Mouse (Mus musculus) midbrain, embryonic 12.5 days (tissue): ENCODE measurements around the gene Cxcl10. TPM values are rescaled to one million over a fixed set of nuclear protein-coding genes. Genes with fewer than 3 reads are reported as not detected.

Experiments
- ATAC-seq: fragments of 200-750 bp; cut with Nextera tagmentation; 2 replicates; pipeline ENCODE4 v1.8.0; 2017; ENCODE audit warnings: low read depth, moderate TSS enrichment, moderate library complexity; ENCODE audit not compliant: low FRiP score
- H3K27ac ChIP-seq: fragments of 300-500 bp; sonication (generic); replicated peaks from 2 replicates; pipeline ENCODE4 v1.5.1; 2016; ENCODE audit warnings: mild to moderate bottlenecking
- H3K27me3 ChIP-seq: fragments of 300-500 bp; sonication (generic); 2 replicates; pipeline ENCODE4 v1.6.1; 2016; ENCODE audit warnings: mild to moderate bottlenecking
- H3K36me3 ChIP-seq: fragments of 300-500 bp; sonication (generic); 2 replicates; pipeline ENCODE4 v1.6.1; 2016
- H3K4me1 ChIP-seq: fragments of 300-500 bp; sonication (generic); 2 replicates; pipeline ENCODE4 v1.6.1; 2016
- H3K4me2 ChIP-seq: fragments of 300-500 bp; sonication (generic); replicated peaks from 2 replicates; pipeline ENCODE4 v1.6.1; 2016; ENCODE audit warnings: mild to moderate bottlenecking, moderate library complexity
- H3K4me3 ChIP-seq: fragments of 300-500 bp; sonication (generic); 2 replicates; pipeline ENCODE4 v1.5.1; 2016; ENCODE audit warnings: mild to moderate bottlenecking
- H3K9ac ChIP-seq: fragments of 300-500 bp; sonication (generic); replicated peaks from 2 replicates; pipeline ENCODE4 v1.6.1; 2016; ENCODE audit warnings: mild to moderate bottlenecking, moderate library complexity
- H3K9me3 ChIP-seq: fragments of 300-500 bp; sonication (generic); 2 replicates; pipeline ENCODE4 v1.6.1; 2016; ENCODE audit warnings: mild to moderate bottlenecking
- WGBS: fragments of 180-500 bp; shearing (Covaris S2); methylation state at CpG from one replicate; pipeline ENCODE4 v1.1.7; 2016; 5-methylcytosine and 5-hydroxymethylcytosine counted together
- polyA plus RNA-seq: library from polyadenylated mRNA; unstranded; fragments of >200 nt; fragmentation: Nextera tagmentation; extraction: Ambion mirVana; gene quantifications from 2 replicates; pipeline ENCODE4 v1.2.1, GENCODE M21; 2016

The Cxcl10 gene
- polyA plus RNA-seq, 1 experiment from 2014 or later = not detected

DNA sequence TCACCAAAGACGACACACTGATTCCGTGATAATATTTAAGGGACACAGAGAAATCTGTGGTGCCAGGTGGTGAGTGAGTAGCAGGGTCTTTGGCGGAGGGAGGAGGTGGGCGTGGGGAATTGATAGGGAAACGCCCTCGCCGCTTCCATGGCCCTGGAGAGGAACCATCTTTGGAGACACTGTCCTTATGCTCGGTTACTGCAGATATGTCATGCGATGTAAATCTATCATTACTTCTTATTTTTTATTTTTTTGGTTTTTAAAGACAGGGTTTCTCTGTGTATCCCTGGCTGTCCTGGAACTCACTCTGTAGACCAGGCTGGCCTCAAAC, 33.6 kb upstream of the Cxcl10 start:
- WGBS = 69% methylated on average over 9 of the region's 9 CpGs
- Histone ChIP-seq H3K4me3 (no peak overlapping the region), H3K27ac (no peak overlapping the region), H3K4me1 (peaks cover 2% of the 10 kb centered on the region; the same call in 1 of the 2 replicates), H3K27me3 (no peaks in the 10 kb centered on the region), H3K9ac (no peak overlapping the region), H3K36me3 (no peaks in the 10 kb centered on the region), H3K4me2 (no peak overlapping the region), H3K9me3 (no peaks in the 10 kb centered on the region)
- peak; percentile 24; the same call in 1 of the 2 replicates for ATAC-seq

GRCm38 (mm10) chr5:92381550-92382348, 33.1 kb upstream of the Cxcl10 start:
- 39% methylated on average over 12 of the region's 12 CpGs for WGBS

GRCm38 (mm10) chr5:92376795-92377405, 28.2 kb upstream of the Cxcl10 start:
- 32% methylated on average over 13 of the region's 13 CpGs for WGBS
- H3K9ac ChIP-seq = no peak overlapping the region
- 0 out of 2 replicates have a peak, but pooled peaks have one; percentile 24 for ATAC-seq

More at GRCm38 (mm10) chr5:92381550-92382348, 33.1 kb upstream of the Cxcl10 start:
- no peak overlapping the region for H3K9ac ChIP-seq
- H3K4me3 ChIP-seq = no peak overlapping the region
- no peaks in the 10 kb centered on the region for H3K27me3 ChIP-seq
- H3K4me1 ChIP-seq = peaks cover 7% of the 10 kb centered on the region
- ATAC-seq = peak; percentile 74
- no peak overlapping the region for H3K27ac ChIP-seq
- H3K36me3 ChIP-seq = no peaks in the 10 kb centered on the region
- no peak overlapping the region for H3K4me2 ChIP-seq
- no peaks in the 10 kb centered on the region for H3K9me3 ChIP-seq

DNA sequence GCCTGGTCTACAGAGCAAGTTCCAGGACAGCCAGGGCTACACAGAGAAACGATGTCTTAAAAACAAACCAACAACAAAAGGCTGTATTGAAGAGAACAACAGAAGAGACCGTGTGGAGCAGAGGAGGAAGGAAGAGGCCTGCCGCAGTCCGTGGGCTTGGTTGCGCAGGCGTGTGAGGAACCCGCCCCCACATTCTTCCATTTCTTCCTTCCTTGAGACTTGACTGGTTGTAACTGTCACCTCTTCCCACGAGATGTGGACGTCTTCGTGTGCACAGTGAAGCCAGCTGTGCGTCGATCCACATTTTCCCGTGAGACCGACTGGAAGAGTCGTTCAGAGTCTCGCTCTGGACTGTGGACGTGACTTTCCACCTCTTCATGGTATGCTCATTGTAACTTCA, 26.7 kb upstream of the Cxcl10 start:
- Histone ChIP-seq H3K9me3 (no peaks in the 10 kb centered on the region), H3K27ac (no peak overlapping the region), H3K4me2 (no peak overlapping the region), H3K36me3 (no peaks in the 10 kb centered on the region), H3K27me3 (no peaks in the 10 kb centered on the region), H3K9ac (no peak overlapping the region), H3K4me3 (no peak overlapping the region), H3K4me1 (peaks cover 17% of the 10 kb centered on the region)
- WGBS = 87% methylated on average over 17 of the region's 17 CpGs
- ATAC-seq = no peak

More at GRCm38 (mm10) chr5:92376795-92377405, 28.2 kb upstream of the Cxcl10 start:
- Histone ChIP-seq H3K27ac (no peak overlapping the region), H3K36me3 (no peaks in the 10 kb centered on the region), H3K4me3 (no peak overlapping the region), H3K27me3 (no peaks in the 10 kb centered on the region), H3K9me3 (no peaks in the 10 kb centered on the region), H3K4me2 (peak overlapping the region; percentile 9; the same call in 1 of the 2 replicates), H3K4me1 (peaks cover 9% of the 10 kb centered on the region)

- H3K4me2 ChIP-seq = no peak overlapping the region
- no peaks in the 10 kb centered on the region for H3K9me3 ChIP-seq
- H3K4me1 ChIP-seq = peaks cover 17% of the 10 kb centered on the region
- H3K4me3 ChIP-seq = no peak overlapping the region
- H3K27ac ChIP-seq = no peak overlapping the region
- no peak for ATAC-seq
- 72% methylated on average over 6 of the region's 6 CpGs for WGBS
- no peaks in the 10 kb centered on the region for H3K27me3 ChIP-seq
- H3K36me3 ChIP-seq = no peaks in the 10 kb centered on the region
- H3K9ac ChIP-seq = no peak overlapping the region
Observed at GRCm38 (mm10) chr5:92374721-92375142, 26.0 kb upstream of the Cxcl10 start.

DNA sequence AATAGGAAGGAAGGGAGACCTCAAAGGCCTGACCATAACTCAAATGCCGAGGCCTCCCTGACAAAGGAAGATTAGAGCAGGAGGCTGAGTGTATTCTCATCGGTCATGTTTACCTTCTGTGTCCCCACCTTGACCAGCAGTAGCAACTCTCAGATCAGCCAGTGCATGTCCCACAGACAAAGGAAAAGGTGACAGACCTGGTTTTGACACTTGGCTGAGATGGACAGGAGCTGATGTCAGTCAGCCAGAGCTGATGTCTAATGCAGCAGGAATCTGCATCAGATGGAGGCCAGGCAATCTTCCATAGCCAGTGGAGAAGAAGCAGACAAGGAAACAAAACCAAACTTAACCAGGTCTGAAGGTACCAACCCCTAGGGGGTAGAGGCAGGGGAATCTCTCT, 23.9 kb upstream of the Cxcl10 start:
- no peak overlapping the region for H3K9ac ChIP-seq
- H3K4me1 ChIP-seq = peaks cover 17% of the 10 kb centered on the region
- H3K27ac ChIP-seq = no peak overlapping the region
- no peaks in the 10 kb centered on the region for H3K27me3 ChIP-seq
- WGBS = 68% methylated on average over 2 of the region's 2 CpGs
- no peaks in the 10 kb centered on the region for H3K36me3 ChIP-seq
- no peak overlapping the region for H3K4me3 ChIP-seq
- H3K9me3 ChIP-seq = no peaks in the 10 kb centered on the region
- ATAC-seq = no peak
- no peak overlapping the region for H3K4me2 ChIP-seq

DNA sequence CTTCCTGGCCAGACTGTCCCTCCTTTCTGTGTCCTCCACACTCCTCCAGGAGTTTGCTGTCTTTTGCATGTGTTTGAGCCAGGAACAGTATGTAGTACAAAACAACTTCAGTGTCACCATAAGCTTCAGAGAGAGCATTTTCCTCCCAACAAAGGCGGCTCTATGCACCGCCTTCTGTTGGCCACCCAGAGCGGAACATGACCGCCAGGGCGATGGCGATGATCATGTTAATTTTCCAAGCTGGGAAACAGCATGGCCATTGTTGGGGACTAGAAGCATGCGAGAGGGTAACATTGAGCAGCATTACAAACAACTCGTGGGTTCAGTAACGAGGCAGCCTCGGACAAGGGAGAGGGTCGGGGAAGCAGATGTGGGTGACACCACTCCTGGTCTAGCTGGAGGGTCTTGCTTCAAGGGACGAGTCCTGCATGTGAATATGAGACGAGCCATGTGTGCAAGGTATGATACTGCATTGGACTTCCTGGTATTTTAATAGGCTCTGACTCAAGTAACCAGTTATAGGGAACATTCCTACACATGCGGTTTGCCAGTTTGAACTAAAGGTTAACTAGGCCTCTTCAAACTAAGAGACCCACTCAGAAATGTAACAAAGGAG, 22.8 kb upstream of the Cxcl10 start:
- peak overlapping the region; percentile 32; the same call in 1 of the 2 replicates for H3K27ac ChIP-seq
- H3K27me3 ChIP-seq = no peaks in the 10 kb centered on the region
- 75% methylated on average over 14 of the region's 14 CpGs for WGBS
- no peak overlapping the region for H3K4me2 ChIP-seq
- no peaks in the 10 kb centered on the region for H3K36me3 ChIP-seq
- ATAC-seq = peak; percentile 70
- no peak overlapping the region for H3K4me3 ChIP-seq
- H3K9me3 ChIP-seq = no peaks in the 10 kb centered on the region
- H3K9ac ChIP-seq = no peak overlapping the region
- peaks cover 8% of the 10 kb centered on the region for H3K4me1 ChIP-seq

- Histone ChIP-seq H3K4me1 (peaks cover 8% of the 10 kb centered on the region), H3K9ac (no peak overlapping the region), H3K36me3 (no peaks in the 10 kb centered on the region), H3K4me3 (no peak overlapping the region), H3K9me3 (no peaks in the 10 kb centered on the region), H3K27me3 (no peaks in the 10 kb centered on the region), H3K4me2 (no peak overlapping the region), H3K27ac (peak overlapping the region; percentile 32; the same call in 1 of the 2 replicates)
- no peak for ATAC-seq
- WGBS = 88% methylated on average over 6 of the region's 6 CpGs
Observed at GRCm38 (mm10) chr5:92370891-92371290, 22.2 kb upstream of the Cxcl10 start.

DNA sequence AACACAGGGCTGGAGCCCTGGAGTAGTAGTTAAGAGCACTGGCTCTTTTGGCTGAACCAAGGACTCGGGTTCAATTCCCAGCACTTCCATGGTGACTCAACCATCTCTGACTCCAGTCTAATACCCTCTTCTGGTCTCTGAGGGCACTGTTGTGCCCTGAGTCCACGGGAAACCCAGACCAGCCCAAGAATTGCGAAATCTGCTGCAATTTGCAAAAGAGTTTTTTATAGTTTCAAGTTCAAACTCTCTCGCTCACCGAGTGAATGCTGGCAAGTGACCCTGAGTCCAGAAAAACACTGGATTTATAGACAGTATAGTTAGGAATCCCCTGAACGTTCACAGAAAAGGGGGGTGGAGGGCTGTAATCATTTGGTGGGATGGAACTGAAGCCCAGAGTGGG, 21.7 kb upstream of the Cxcl10 start:
- H3K36me3 ChIP-seq = no peaks in the 10 kb centered on the region
- H3K4me2 ChIP-seq = no peak overlapping the region
- 91% methylated on average over 6 of the region's 6 CpGs for WGBS
- H3K4me1 ChIP-seq = peaks cover 8% of the 10 kb centered on the region
- H3K4me3 ChIP-seq = no peak overlapping the region
- no peaks in the 10 kb centered on the region for H3K9me3 ChIP-seq
- no peak for ATAC-seq
- no peak overlapping the region for H3K9ac ChIP-seq
- no peak overlapping the region for H3K27ac ChIP-seq
- no peaks in the 10 kb centered on the region for H3K27me3 ChIP-seq

DNA sequence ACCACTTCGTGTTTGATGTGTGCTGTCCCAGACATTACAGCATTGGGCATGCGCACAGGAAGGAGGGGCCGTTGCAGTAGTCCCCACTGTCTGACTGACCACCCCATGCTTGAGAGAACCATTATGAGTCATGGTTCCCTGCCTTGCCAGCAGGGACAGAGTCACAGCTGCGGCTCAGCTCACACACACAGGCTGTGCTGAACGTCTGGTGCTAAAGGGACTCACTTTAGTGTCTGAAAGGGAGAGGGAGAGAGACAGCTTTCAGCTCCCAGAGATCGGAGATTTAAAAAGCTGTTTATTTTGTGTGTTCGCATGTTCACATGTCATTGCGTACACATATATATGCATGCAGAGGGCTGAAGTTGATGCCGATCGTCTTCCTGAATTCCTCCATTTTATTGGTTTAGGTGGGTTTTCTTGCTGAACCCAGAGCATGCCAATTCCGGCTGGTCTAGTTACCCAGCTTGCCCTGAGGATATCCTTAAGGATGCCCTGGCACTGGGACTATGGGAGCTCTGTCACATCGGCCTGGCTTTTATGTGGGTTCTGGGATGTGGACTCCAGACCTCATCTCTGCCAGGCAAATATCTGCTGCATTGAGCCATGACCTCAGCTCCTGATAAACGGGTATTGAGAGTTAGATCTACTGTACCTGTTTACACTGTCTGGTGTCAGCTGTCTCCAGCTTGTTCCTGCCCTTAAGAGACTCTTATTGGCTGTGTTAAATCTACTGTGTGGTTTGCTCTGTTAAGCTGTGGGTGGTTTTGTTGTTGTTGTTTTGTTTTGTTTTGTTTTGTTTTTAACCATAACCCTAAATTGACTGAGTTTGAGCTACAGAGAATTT, 20.7 kb upstream of the Cxcl10 start:
- H3K4me3 ChIP-seq = no peak overlapping the region
- H3K4me2 ChIP-seq = no peak overlapping the region
- H3K27ac ChIP-seq = no peak overlapping the region
- H3K9me3 ChIP-seq = no peaks in the 10 kb centered on the region
- no peaks in the 10 kb centered on the region for H3K36me3 ChIP-seq
- no peak overlapping the region for H3K9ac ChIP-seq
- H3K4me1 ChIP-seq = peaks cover 8% of the 10 kb centered on the region
- 76% methylated on average over 13 of the region's 13 CpGs for WGBS
- H3K27me3 ChIP-seq = no peaks in the 10 kb centered on the region
- peak; percentile 66 for ATAC-seq

GRCm38 (mm10) chr5:92368392-92368791, 19.7 kb upstream of the Cxcl10 start:
- ATAC-seq = no peak
- no peak overlapping the region for H3K9ac ChIP-seq

More at GRCm38 (mm10) chr5:92368392-92368791, 19.7 kb upstream of the Cxcl10 start:
- Histone ChIP-seq H3K9me3 (no peaks in the 10 kb centered on the region), H3K36me3 (no peaks in the 10 kb centered on the region), H3K27me3 (no peaks in the 10 kb centered on the region), H3K27ac (no peak overlapping the region), H3K4me3 (no peak overlapping the region), H3K4me2 (no peak overlapping the region), H3K4me1 (peaks cover 8% of the 10 kb centered on the region)
- WGBS = 85% methylated on average over 10 of the region's 10 CpGs
